Mouse (Mus musculus) myocyte (in vitro differentiated cells): Measurements from ENCODE around the gene Shank3.

ENCODE experiments used
- MAX ChIP-seq: IDR thresholded peaks from one replicate; pipeline ENCODE4 v1.6.1; 2011; ENCODE audit warnings: low read depth, mild to moderate bottlenecking, control low read depth
- MYOD1 ChIP-seq, 3 experiments: IDR thresholded peaks; one replicate each; pipeline ENCODE4 v1.6.1; 2011; ENCODE audit warnings: control low read depth in 2 of 3, low read depth in 2 of 3, mild to moderate bottlenecking in 2 of 3, moderate library complexity in 1 of 3; ENCODE audit not compliant: insufficient read length in 2 of 3, control insufficient read depth in 1 of 3
- MYOG ChIP-seq, 3 experiments: IDR thresholded peaks; one replicate each; pipeline ENCODE4 v1.6.1; 2011; ENCODE audit warnings: control low read depth in 2 of 3, low read depth in 2 of 3, mild to moderate bottlenecking in 2 of 3; ENCODE audit not compliant: insufficient read length in 2 of 3, control insufficient read depth in 1 of 3, insufficient read depth in 1 of 3
- POLR2A ChIP-seq: IDR thresholded peaks from one replicate; pipeline ENCODE4 v1.6.1; 2011; ENCODE audit warnings: low read depth, mild to moderate bottlenecking, control low read depth, moderate library complexity; ENCODE audit not compliant: insufficient read length
- POLR2AphosphoS2 ChIP-seq: IDR thresholded peaks from one replicate; pipeline ENCODE4 v1.6.1; 2011; ENCODE audit warnings: low read depth, control low read depth; ENCODE audit not compliant: insufficient read length
- REST ChIP-seq: IDR thresholded peaks from one replicate; pipeline ENCODE4 v1.6.1; 2011; ENCODE audit warnings: mild to moderate bottlenecking, control low read depth, moderate library complexity; ENCODE audit not compliant: insufficient read depth, insufficient read length
- SRF ChIP-seq: IDR thresholded peaks from one replicate; pipeline ENCODE4 v1.6.1; 2011; ENCODE audit warnings: low read depth; ENCODE audit not compliant: control insufficient read depth, insufficient read length
- TCF12 ChIP-seq: IDR thresholded peaks from one replicate; pipeline ENCODE4 v1.6.1; 2011; ENCODE audit warnings: mild to moderate bottlenecking, control low read depth; ENCODE audit not compliant: poor library complexity, insufficient read depth, severe bottlenecking
- USF1 ChIP-seq: IDR thresholded peaks from one replicate; pipeline ENCODE4 v1.6.1; 2011; ENCODE audit warnings: low read depth, mild to moderate bottlenecking, control low read depth, moderate library complexity

- TF ChIP-seq TCF12 (no peak), POLR2AphosphoS2 (no peak), POLR2A (no peak), USF1 (no peak), MYOG (IDR thresholded peaks at IDR 0.05; ENCODE audit: control insufficient read depth in 1 of 3, insufficient read depth in 1 of 3, insufficient read length in 2 of 3, low read depth in 2 of 3) (no peak), REST (no peak), SRF (no peak), MYOD1 (IDR thresholded peaks at IDR 0.05; ENCODE audit: control insufficient read depth in 1 of 3, insufficient read length in 2 of 3, low read depth in 2 of 3) (no peak), MAX (no peak)
Measured at GRCm38 (mm10) chr15:89476475-89476815, 23.0 kb upstream of the Shank3 start.
